Mouse (Mus musculus) brain, embryonic 14.5 days (tissue): ENCODE measurements around the gene Mtx1.
A peak's percentile ranks its signal among the peaks of the same experiment; 100 is the strongest.

Experiments used
- CTCF ChIP-seq: fragments of 200-500 bp; IDR thresholded peaks from 2 replicates; pipeline ENCODE4 v1.5.1; 2012; ENCODE audit warnings: inconsistent platforms, mild to moderate bottlenecking, moderate library complexity, borderline replicate concordance; ENCODE audit not compliant: insufficient read depth, insufficient read length; ENCODE audit errors: extremely low read depth
- POLR2A ChIP-seq: fragments of 200-500 bp; IDR thresholded peaks from 2 replicates; pipeline ENCODE4 v1.6.1; 2012; ENCODE audit warnings: mild to moderate bottlenecking, inconsistent platforms, borderline replicate concordance; ENCODE audit not compliant: poor library complexity, insufficient read depth, insufficient read length, severe bottlenecking; ENCODE audit errors: extremely low read depth

- no peak for TF ChIP-seq POLR2A
- TF ChIP-seq CTCF: peak; percentile 31; the same call in 1 of the 2 replicates
These were observed 17.5 kb upstream of the Mtx1 start for GRCm38 (mm10) chr3:89244158-89244981.
